Mouse (Mus musculus) limb, embryonic 14.5 days (tissue): Measurements from ENCODE around the gene Atg5. TPM values are rescaled to one million over a fixed set of nuclear protein-coding genes. Genes with fewer than 3 reads are reported as not detected.
"Not testable (repeated sequence)": the region's sequence is repeated elsewhere in the genome, so short reads cannot be mapped to it uniquely, and the experiment has no call there.

Experiments used
- ATAC-seq: fragments of 200-750 bp; cut with Nextera tagmentation; 2 replicates; pipeline ENCODE4 v1.8.0; 2017; ENCODE audit warnings: low read depth, moderate number of reproducible peaks, moderate TSS enrichment; ENCODE audit not compliant: low FRiP score
- DNase-seq: peaks from one replicate; pipeline ENCODE4 v3.0.0-alpha.2; 2015; ENCODE audit warnings: low spot score
- H3K27ac ChIP-seq: fragments of 300-500 bp; sonication (generic); replicated peaks from 2 replicates; pipeline ENCODE4 v1.5.1; 2014; ENCODE audit warnings: low read depth, mild to moderate bottlenecking, low read length, moderate library complexity, mixed read lengths
- H3K27me3 ChIP-seq: fragments of 300-500 bp; sonication (generic); 2 replicates; pipeline ENCODE4 v1.6.1; 2014; ENCODE audit warnings: low read length, mixed read lengths; ENCODE audit not compliant: control insufficient read depth, insufficient read depth
- H3K36me3 ChIP-seq: fragments of 300-500 bp; sonication (generic); 2 replicates; pipeline ENCODE4 v1.6.1; 2014; ENCODE audit warnings: mild to moderate bottlenecking, low read length, moderate library complexity, mixed read lengths; ENCODE audit not compliant: control insufficient read depth, insufficient read depth
- H3K4me1 ChIP-seq: fragments of 300-500 bp; sonication (generic); 2 replicates; pipeline ENCODE4 v1.6.1; 2014; ENCODE audit warnings: antibody characterized with exemption, low read length, mixed read lengths; ENCODE audit not compliant: control insufficient read depth, insufficient read depth
- H3K4me2 ChIP-seq: fragments of 300-500 bp; sonication (generic); replicated peaks from 2 replicates; pipeline ENCODE4 v1.6.1; 2014; ENCODE audit warnings: low read depth, mild to moderate bottlenecking, low read length, moderate library complexity; ENCODE audit not compliant: severe bottlenecking
- H3K4me3 ChIP-seq: fragments of 300-500 bp; sonication (generic); replicated peaks from 2 replicates; pipeline ENCODE4 v1.5.1; 2014; ENCODE audit warnings: low read length
- H3K9ac ChIP-seq: fragments of 300-500 bp; sonication (generic); 2 replicates; pipeline ENCODE4 v1.6.1; 2014; ENCODE audit warnings: mild to moderate bottlenecking, low read depth, low read length, moderate library complexity; ENCODE audit not compliant: severe bottlenecking
- H3K9me3 ChIP-seq: fragments of 300-500 bp; sonication (generic); 2 replicates; pipeline ENCODE4 v1.6.1; 2016; ENCODE audit warnings: low read length; ENCODE audit not compliant: control insufficient read depth
- POLR2A ChIP-seq: fragments of 200-500 bp; IDR thresholded peaks from 2 replicates; pipeline ENCODE4 v1.8.0; 2012; ENCODE audit warnings: inconsistent platforms, mild to moderate bottlenecking, moderate library complexity, borderline replicate concordance; ENCODE audit not compliant: insufficient read depth, insufficient read length; ENCODE audit errors: extremely low read depth
- WGBS: fragments of 180-500 bp; shearing (Covaris S2); extraction: QIAGEN DNeasy Blood & Tissue Kit; methylation state at CpG from one replicate; pipeline ENCODE4 v1.1.7; 2014; 5-methylcytosine and 5-hydroxymethylcytosine counted together
- polyA plus RNA-seq, 2 experiments: library from polyadenylated mRNA; depleted of rRNA in 1 of 2; stranded (reverse) in 1 of 2; unstranded in 1 of 2; fragments of >200 nt; fragmentation: Nextera tagmentation in 1 of 2; extraction: Ambion mirVana in 1 of 2; gene quantifications; 2 replicates each; pipeline versions ENCODE4 v1.2.1 to v1.2.3; 2012 to 2014

Atg5 gene
- polyA plus RNA-seq (2012; rRNA removed) (19.5 and 21.2 TPM in 2 replicates), polyA plus RNA-seq (2014; fragmentation: Nextera tagmentation; extraction: Ambion mirVana) (50.3 and 55.1 TPM in 2 replicates)

DNA sequence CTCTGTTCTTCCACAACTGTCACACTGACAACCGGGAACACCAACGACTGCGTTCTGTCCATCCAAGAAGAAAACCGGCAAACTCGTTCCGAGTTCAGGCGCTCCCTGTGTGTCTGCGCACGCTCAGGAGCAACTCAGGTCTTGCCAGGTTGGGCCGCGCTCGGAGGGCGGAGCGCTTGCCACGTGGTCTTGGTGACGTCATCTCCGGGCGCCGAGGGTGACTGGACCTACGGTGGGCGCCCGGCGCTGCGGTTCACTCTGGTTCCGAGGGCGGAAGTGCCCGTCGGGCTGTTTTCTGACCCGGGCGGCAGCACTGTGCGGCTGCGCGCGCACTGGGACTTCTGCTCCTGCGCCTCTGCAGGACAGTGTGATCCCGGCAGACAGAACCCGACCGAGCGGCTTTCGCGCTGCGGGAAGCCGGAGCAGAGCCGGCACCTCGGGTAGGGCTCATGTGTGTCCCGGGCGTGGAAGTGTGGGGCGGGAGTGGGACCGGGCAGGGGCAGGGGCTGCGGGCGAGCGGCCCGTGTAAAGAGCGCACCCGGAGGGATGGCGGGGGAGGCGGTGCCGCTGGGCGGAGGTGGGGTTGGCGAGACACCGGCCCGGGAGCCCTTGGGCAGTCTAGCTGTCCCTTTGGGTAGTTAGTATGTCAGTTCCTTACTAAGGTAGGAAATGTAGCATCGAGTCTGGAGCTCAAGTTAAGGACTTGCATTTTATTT lies at the start of gene Atg5:
TSS of gene Atg5 (plus strand) at position 214 of the 716 bp plus-strand sequence.
- WGBS: under 1% methylated on average over 52 of the region's 63 CpGs
- no peaks in the 10 kb centered on the region for H3K9me3 ChIP-seq
- H3K4me2 ChIP-seq: peak within 1 kb of the TSS; percentile 82
- ATAC-seq: peak; percentile 99
- H3K9ac ChIP-seq: peak within 1 kb of the TSS; percentile 88
- peak within 1 kb of the TSS; percentile 89 for H3K27ac ChIP-seq
- no peaks in the 10 kb centered on the region for H3K27me3 ChIP-seq
- peaks cover 20% of the 10 kb centered on the region for H3K4me1 ChIP-seq
- DNase-seq: peak; percentile 96
- TF ChIP-seq POLR2A: peak; percentile 82; the same call in 1 of the 2 replicates
- H3K36me3 ChIP-seq: no peaks in the 10 kb centered on the region
- H3K4me3 ChIP-seq: peak within 1 kb of the TSS; percentile 92

DNA sequence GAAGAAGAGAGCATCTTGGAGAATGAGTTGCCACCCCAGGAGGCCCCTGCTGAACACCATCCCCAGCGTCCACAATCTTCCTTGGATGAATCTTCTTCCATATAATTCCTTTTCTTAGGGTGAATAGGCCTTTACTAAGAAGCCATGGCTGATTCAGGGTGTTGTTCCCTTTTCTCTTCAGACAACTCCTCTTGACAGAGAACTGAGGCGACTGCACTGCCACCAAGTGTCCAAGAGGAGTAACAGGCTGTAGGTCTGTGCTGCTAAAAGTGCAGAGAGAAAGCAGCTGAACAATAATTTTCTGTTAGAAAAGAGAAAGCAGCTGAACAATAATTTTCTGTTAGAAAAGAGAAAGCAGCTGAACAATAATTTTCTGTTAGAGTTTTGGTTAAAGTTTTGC lies 49.1 kb upstream of the Atg5 start:
- ATAC-seq, DNase-seq: not testable (repeated sequence)
- WGBS: 9% methylated on average over 2 of the region's 2 CpGs

DNA sequence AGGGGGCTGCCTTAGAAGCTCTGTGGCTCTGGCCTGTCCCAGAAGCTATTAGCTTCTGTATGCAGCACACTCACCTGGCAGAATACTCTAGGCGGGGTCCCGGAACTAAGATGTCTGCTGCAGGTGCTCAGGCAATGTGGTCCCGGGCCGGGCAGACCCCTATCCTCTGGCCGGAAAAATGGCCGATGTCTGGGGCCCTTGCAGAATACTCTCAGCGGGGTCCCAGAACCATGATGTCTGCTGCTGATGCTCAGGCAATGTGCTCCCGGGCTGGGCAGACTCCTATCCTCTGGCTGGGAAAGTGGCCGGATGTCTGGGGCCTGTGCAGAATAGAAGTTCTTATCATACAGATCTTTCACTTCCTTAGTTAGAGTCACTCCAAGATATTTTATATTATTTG lies 43.8 kb upstream of the Atg5 start:
- DNase-seq (no peak), ATAC-seq (no peak)
- H3K4me3 ChIP-seq: no peak overlapping the region
- no peaks in the 10 kb centered on the region for H3K36me3 ChIP-seq
- no peaks in the 10 kb centered on the region for H3K27me3 ChIP-seq
- no peak overlapping the region for H3K9ac ChIP-seq
- no peak overlapping the region for H3K4me2 ChIP-seq
- no peak for TF ChIP-seq POLR2A
- WGBS: 92% methylated on average over 9 of the region's 9 CpGs
- no peaks in the 10 kb centered on the region for H3K9me3 ChIP-seq
- H3K27ac ChIP-seq: no peak overlapping the region
- no peaks in the 10 kb centered on the region for H3K4me1 ChIP-seq

More for the DNA sequence above, 49.1 kb upstream of the Atg5 start:
- H3K4me3 ChIP-seq, H3K36me3 ChIP-seq, H3K4me1 ChIP-seq, H3K4me2 ChIP-seq, H3K27me3 ChIP-seq, H3K9me3 ChIP-seq, H3K27ac ChIP-seq, H3K9ac ChIP-seq: not testable (repeated sequence)

DNA sequence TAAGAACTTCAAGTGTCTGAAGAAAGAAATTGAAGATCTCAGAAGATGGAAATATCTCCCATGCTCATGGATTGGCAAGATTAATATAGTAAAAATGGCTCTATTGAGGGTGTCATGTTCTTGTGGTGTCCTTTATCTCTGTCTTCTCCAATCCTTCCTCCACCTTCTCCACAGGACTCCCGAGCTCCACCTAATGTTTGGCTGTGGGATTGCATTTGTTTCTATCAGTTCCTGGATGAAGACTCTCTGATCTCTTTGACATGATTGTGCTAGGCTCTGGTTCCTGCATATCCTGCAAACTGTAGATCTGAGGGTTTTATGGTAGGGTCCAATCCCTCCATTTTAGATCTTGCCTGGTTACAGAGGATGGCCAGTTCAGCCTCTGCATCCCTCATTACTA lies 34.8 kb upstream of the Atg5 start:
- DNase-seq, ATAC-seq, H3K36me3 ChIP-seq, H3K9me3 ChIP-seq, H3K27me3 ChIP-seq, H3K9ac ChIP-seq, H3K4me1 ChIP-seq, H3K27ac ChIP-seq, H3K4me2 ChIP-seq, H3K4me3 ChIP-seq: not testable (repeated sequence)
- WGBS: 5% methylated on average over 1 of the region's 1 CpGs

DNA sequence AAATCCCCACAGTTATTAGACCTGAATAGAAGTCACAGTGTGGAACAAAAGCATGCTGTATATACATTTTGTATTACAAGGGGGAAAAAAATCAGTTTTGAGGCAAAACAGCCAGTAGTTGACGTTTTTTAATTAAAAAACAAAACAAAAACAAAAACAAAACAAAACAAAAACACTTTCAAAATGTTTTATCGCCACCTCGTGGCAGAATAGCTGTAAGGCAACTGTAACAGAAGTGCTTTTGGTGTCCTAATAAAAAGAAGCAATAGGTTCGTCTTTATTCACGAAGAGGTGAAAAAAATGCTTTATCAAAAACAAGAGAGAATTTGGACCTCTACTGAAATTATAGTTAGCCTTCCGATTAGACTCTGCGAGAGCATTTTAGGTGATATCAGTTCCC lies 32.9 kb upstream of the Atg5 start:
- not testable (repeated sequence) for H3K4me2 ChIP-seq, H3K4me1 ChIP-seq, H3K36me3 ChIP-seq, H3K4me3 ChIP-seq, H3K9ac ChIP-seq, ATAC-seq, H3K27ac ChIP-seq, H3K9me3 ChIP-seq, H3K27me3 ChIP-seq
- 36% methylated on average over 7 of the region's 7 CpGs for WGBS
- DNase-seq: peak; percentile 14

DNA sequence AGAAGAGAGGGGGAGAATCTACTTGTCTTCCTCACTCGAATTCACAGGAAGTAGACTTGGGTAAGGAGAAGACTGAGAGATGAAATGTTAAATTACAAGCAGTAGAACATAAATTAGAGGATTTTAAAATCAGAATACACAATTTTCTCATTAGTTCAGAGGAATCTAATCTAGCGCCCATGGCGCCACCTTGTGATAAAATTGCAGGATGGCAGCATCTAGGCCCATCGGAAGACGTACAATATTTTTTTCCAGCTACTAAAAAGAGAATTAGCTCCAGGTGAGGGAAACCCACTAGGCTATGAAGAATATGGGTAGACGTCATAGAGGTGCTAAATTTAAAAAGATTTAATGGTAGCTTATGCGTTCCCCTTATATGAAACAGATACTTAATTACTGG lies 11.5 kb upstream of the Atg5 start:
- H3K36me3 ChIP-seq: no peaks in the 10 kb centered on the region
- H3K9ac ChIP-seq: no peak overlapping the region
- WGBS: 39% methylated on average over 7 of the region's 7 CpGs
- no peaks in the 10 kb centered on the region for H3K4me1 ChIP-seq
- no peak for TF ChIP-seq POLR2A
- no peak overlapping the region for H3K27ac ChIP-seq
- DNase-seq (no peak), ATAC-seq (no peak)
- no peak overlapping the region for H3K4me2 ChIP-seq
- H3K9me3 ChIP-seq: no peaks in the 10 kb centered on the region
- no peaks in the 10 kb centered on the region for H3K27me3 ChIP-seq
- H3K4me3 ChIP-seq: no peak overlapping the region
